Mouse (Mus musculus) urinary bladder, postnatal 10 days (tissue): ENCODE results near the gene Tll2.

Experiments used
- DNase-seq: peaks from one replicate; pipeline ENCODE4 v3.0.0; 2022; ENCODE audit warnings: low spot score

Gene Tll2

GRCm38 (mm10) chr19:41206811-41207344 lies at the start of gene Tll2:
Tll2 (minus strand) TSS chr19:41206835.
- DNase-seq = no peak

- DNase-seq = no peak
Measured at GRCm38 (mm10) chr19:41254584-41254983, 47.9 kb upstream of the Tll2 start.

GRCm38 (mm10) chr19:41248968-41249367 lies 42.3 kb upstream of the Tll2 start:
- no peak for DNase-seq

- DNase-seq = no peak
Measured at GRCm38 (mm10) chr19:41248271-41248670, 41.6 kb upstream of the Tll2 start.

- DNase-seq = no peak
Measured at GRCm38 (mm10) chr19:41246271-41246670, 39.6 kb upstream of the Tll2 start.

- no peak for DNase-seq
Measured at GRCm38 (mm10) chr19:41244581-41244980, 37.9 kb upstream of the Tll2 start.

GRCm38 (mm10) chr19:41241997-41242396 lies 35.4 kb upstream of the Tll2 start:
- DNase-seq = no peak

GRCm38 (mm10) chr19:41233698-41234097 lies 27.1 kb upstream of the Tll2 start:
- no peak for DNase-seq

- no peak for DNase-seq
Measured at GRCm38 (mm10) chr19:41208326-41208725, 1.7 kb upstream of the Tll2 start.

GRCm38 (mm10) chr19:41206041-41206810 lies 409 bp downstream of the Tll2 start:
- no peak for DNase-seq

GRCm38 (mm10) chr19:41204159-41205081 lies 2.2 kb downstream of the Tll2 start:
- DNase-seq = no peak

GRCm38 (mm10) chr19:41197606-41198005 lies 9.0 kb downstream of the Tll2 start:
- no peak for DNase-seq

- no peak for DNase-seq
Measured at GRCm38 (mm10) chr19:41193379-41193778, 13.3 kb downstream of the Tll2 start.

- no peak for DNase-seq
Measured at GRCm38 (mm10) chr19:41192953-41193352, 13.7 kb downstream of the Tll2 start.

- no peak for DNase-seq
Measured at GRCm38 (mm10) chr19:41191724-41192123, 14.9 kb downstream of the Tll2 start.

- no peak for DNase-seq
Measured at GRCm38 (mm10) chr19:41190876-41191434, 15.7 kb downstream of the Tll2 start.

- no peak for DNase-seq
Measured at GRCm38 (mm10) chr19:41177331-41177730, 29.3 kb downstream of the Tll2 start.

- DNase-seq = no peak
Measured at GRCm38 (mm10) chr19:41176881-41177280, 29.8 kb downstream of the Tll2 start.

- DNase-seq = no peak
Measured at GRCm38 (mm10) chr19:41165914-41166235, 40.8 kb downstream of the Tll2 start.

GRCm38 (mm10) chr19:41165144-41165913 lies 41.3 kb downstream of the Tll2 start:
- DNase-seq = no peak

GRCm38 (mm10) chr19:41164447-41165095 lies 42.1 kb downstream of the Tll2 start:
- no peak for DNase-seq
